Mouse (Mus musculus) cortical plate, adult 2 months (tissue): ENCODE measurements at regions not wholly inside any gene's neighbourhood (a gene's known extent, or its start where the extent isn't known, plus 50 kb on each side); places are given as distances from the start of the nearest gene placed in this dataset.

ENCODE experiments used
- CTCF ChIP-seq: fragments of 200-500 bp; IDR thresholded peaks from 2 replicates; pipeline ENCODE4 v1.5.1; 2011; ENCODE audit warnings: mild to moderate bottlenecking, control low read depth, low read length; ENCODE audit not compliant: insufficient read depth; ENCODE audit errors: extremely low read depth
- POLR2A ChIP-seq: fragments of 200-500 bp; IDR thresholded peaks from 2 replicates; pipeline ENCODE4 v1.6.1; 2011; ENCODE audit warnings: mild to moderate bottlenecking, low read length, control low read depth; ENCODE audit not compliant: insufficient read depth; ENCODE audit errors: extremely low read depth

- TF ChIP-seq CTCF = no peak
- no peak for TF ChIP-seq POLR2A
Observed at GRCm38 (mm10) chr12:112433315-112433714, 55.9 kb upstream of the A530016L24Rik start.
